Mouse (Mus musculus): ENCODE data around the gene Actn4. TPM values are rescaled to one million over a fixed set of nuclear protein-coding genes. Genes with fewer than 3 reads are reported as not detected.
A peak's percentile ranks its signal among the peaks of the same experiment; 100 is the strongest.

The Actn4 gene
- polyA plus RNA-seq, 1 experiment from 2014 or later, result 340 TPM

- peaks cover 16% of the 10 kb centered on the region for H3K4me1 ChIP-seq (replicated peaks)
- no peak overlapping the region for H3K9ac ChIP-seq
- no peak for ATAC-seq
- H3K27me3 ChIP-seq (replicated peaks), result no peaks in the 10 kb centered on the region
- no peaks in the 10 kb centered on the region for H3K9me3 ChIP-seq
- H3K4me3 ChIP-seq (replicated peaks), result no peak overlapping the region
- peaks cover 76% of the 10 kb centered on the region for H3K36me3 ChIP-seq
- no peak overlapping the region for H3K27ac ChIP-seq
- H3K4me2 ChIP-seq (replicated peaks), result no peak overlapping the region
- 81% methylated on average over 11 of the region's 11 CpGs for WGBS
Observed at GRCm38 (mm10) chr7:28913171-28913570, 49.0 kb downstream of the Actn4 start.

GRCm38 (mm10) chr7:28911632-28912031, 50.5 kb downstream of the Actn4 start:
- H3K9me3 ChIP-seq, result no peaks in the 10 kb centered on the region
- H3K27me3 ChIP-seq (replicated peaks), result no peaks in the 10 kb centered on the region
- no peak overlapping the region for H3K9ac ChIP-seq
- H3K36me3 ChIP-seq, result peaks cover 90% of the 10 kb centered on the region
- H3K27ac ChIP-seq, result 0 out of 2 replicates have a peak overlapping the region, but pooled peaks have one; percentile 19
- no peak overlapping the region for H3K4me3 ChIP-seq (replicated peaks)
- 62% methylated on average over 4 of the region's 4 CpGs for WGBS
- 0 out of 2 replicates have a peak, but pooled peaks cover 5% of the 10 kb centered on the region for H3K4me1 ChIP-seq (replicated peaks)
- 0 out of 2 replicates have a peak, but pooled peaks have one; percentile 22 for ATAC-seq
- no peak overlapping the region for H3K4me2 ChIP-seq (replicated peaks)

GRCm38 (mm10) chr7:28907195-28907594, 54.9 kb downstream of the Actn4 start:
- no peak overlapping the region for H3K9ac ChIP-seq

GRCm38 (mm10) chr7:28903778-28904177, 58.4 kb downstream of the Actn4 start:
- whole genome bisulfite sequencing, result 89% methylated on average over 10 of the region's 10 CpGs
- ATAC-seq, result no peak

More at GRCm38 (mm10) chr7:28907195-28907594, 54.9 kb downstream of the Actn4 start:
- H3K27ac ChIP-seq, result no peak overlapping the region
- no peaks in the 10 kb centered on the region for H3K4me1 ChIP-seq (replicated peaks)
- H3K4me3 ChIP-seq (replicated peaks), result no peak overlapping the region
- H3K27me3 ChIP-seq (replicated peaks), result no peaks in the 10 kb centered on the region
- no peak overlapping the region for H3K4me2 ChIP-seq (replicated peaks)
- H3K9me3 ChIP-seq, result no peaks in the 10 kb centered on the region
- WGBS, result 91% methylated on average over 5 of the region's 5 CpGs
- H3K36me3 ChIP-seq, result peaks cover 89% of the 10 kb centered on the region
- ATAC-seq, result no peak

GRCm38 (mm10) chr7:28902809-28903208, 59.3 kb downstream of the Actn4 start:
- Histone ChIP-seq H3K9ac (no peak overlapping the region), H3K4me3 (replicated peaks) (no peak overlapping the region), H3K4me1 (replicated peaks) (no peaks in the 10 kb centered on the region), H3K27ac (no peak overlapping the region), H3K27me3 (replicated peaks) (no peaks in the 10 kb centered on the region), H3K36me3 (peaks cover 84% of the 10 kb centered on the region), H3K9me3 (no peaks in the 10 kb centered on the region), H3K4me2 (replicated peaks) (no peak overlapping the region)
- 91% methylated on average over 3 of the region's 3 CpGs for WGBS
- no peak for ATAC-seq

More at GRCm38 (mm10) chr7:28903778-28904177, 58.4 kb downstream of the Actn4 start:
- Histone ChIP-seq H3K27ac (no peak overlapping the region), H3K4me1 (replicated peaks) (no peaks in the 10 kb centered on the region), H3K4me3 (replicated peaks) (no peak overlapping the region), H3K4me2 (replicated peaks) (no peak overlapping the region), H3K9ac (no peak overlapping the region), H3K9me3 (no peaks in the 10 kb centered on the region), H3K27me3 (replicated peaks) (no peaks in the 10 kb centered on the region), H3K36me3 (peaks cover 82% of the 10 kb centered on the region)

- Histone ChIP-seq H3K9me3 (no peaks in the 10 kb centered on the region), H3K9ac (no peak overlapping the region), H3K4me2 (replicated peaks) (no peak overlapping the region), H3K27ac (no peak overlapping the region), H3K4me1 (replicated peaks) (no peaks in the 10 kb centered on the region), H3K27me3 (replicated peaks) (no peaks in the 10 kb centered on the region), H3K4me3 (replicated peaks) (no peak overlapping the region), H3K36me3 (peaks cover 85% of the 10 kb centered on the region)
- no peak for ATAC-seq
- 91% methylated on average over 6 of the region's 6 CpGs for WGBS
Observed at GRCm38 (mm10) chr7:28902180-28902579, 60.0 kb downstream of the Actn4 start.

- H3K9ac ChIP-seq, result no peak overlapping the region
- no peaks in the 10 kb centered on the region for H3K27me3 ChIP-seq (replicated peaks)
- no peaks in the 10 kb centered on the region for H3K9me3 ChIP-seq
- peak; percentile 19; the same call in 1 of the 2 replicates for ATAC-seq
- H3K27ac ChIP-seq, result no peak overlapping the region
- H3K4me2 ChIP-seq (replicated peaks), result no peak overlapping the region
- H3K4me3 ChIP-seq (replicated peaks), result no peak overlapping the region
- H3K36me3 ChIP-seq, result peaks cover 85% of the 10 kb centered on the region
- H3K4me1 ChIP-seq (replicated peaks), result no peaks in the 10 kb centered on the region
- WGBS, result 89% methylated on average over 13 of the region's 13 CpGs
Observed at GRCm38 (mm10) chr7:28901311-28902125, 60.6 kb downstream of the Actn4 start.

- peaks cover 85% of the 10 kb centered on the region for H3K36me3 ChIP-seq
- no peak overlapping the region for H3K27ac ChIP-seq
- no peak for ATAC-seq
- no peak overlapping the region for H3K4me2 ChIP-seq (replicated peaks)
- no peaks in the 10 kb centered on the region for H3K4me1 ChIP-seq (replicated peaks)
- H3K9ac ChIP-seq, result no peak overlapping the region
- H3K9me3 ChIP-seq, result no peaks in the 10 kb centered on the region
- no peak overlapping the region for H3K4me3 ChIP-seq (replicated peaks)
- WGBS, result 82% methylated on average over 4 of the region's 4 CpGs
- no peaks in the 10 kb centered on the region for H3K27me3 ChIP-seq (replicated peaks)
Observed at GRCm38 (mm10) chr7:28899972-28900371, 62.2 kb downstream of the Actn4 start.

GRCm38 (mm10) chr7:28897661-28898060, 64.5 kb downstream of the Actn4 start:
- Histone ChIP-seq H3K4me1 (replicated peaks) (no peaks in the 10 kb centered on the region), H3K36me3 (peaks cover 82% of the 10 kb centered on the region), H3K4me3 (replicated peaks) (no peak overlapping the region), H3K9ac (no peak overlapping the region), H3K4me2 (replicated peaks) (no peak overlapping the region), H3K27ac (no peak overlapping the region), H3K27me3 (replicated peaks) (no peaks in the 10 kb centered on the region), H3K9me3 (no peaks in the 10 kb centered on the region)
- 95% methylated on average over 6 of the region's 6 CpGs for WGBS
- no peak for ATAC-seq

- Histone ChIP-seq H3K27me3 (replicated peaks) (no peaks in the 10 kb centered on the region), H3K4me3 (replicated peaks) (no peak overlapping the region), H3K27ac (no peak overlapping the region), H3K36me3 (peaks cover 70% of the 10 kb centered on the region), H3K9me3 (no peaks in the 10 kb centered on the region), H3K9ac (no peak overlapping the region), H3K4me1 (replicated peaks) (no peaks in the 10 kb centered on the region), H3K4me2 (replicated peaks) (no peak overlapping the region)
- 49% methylated on average over 5 of the region's 5 CpGs for WGBS
- ATAC-seq, result no peak
Observed at GRCm38 (mm10) chr7:28894942-28895341, 67.2 kb downstream of the Actn4 start.

- H3K36me3 ChIP-seq, result peaks cover 64% of the 10 kb centered on the region
- no peak overlapping the region for H3K4me3 ChIP-seq (replicated peaks)
- 47% methylated on average over 7 of the region's 7 CpGs for WGBS
Observed at GRCm38 (mm10) chr7:28893643-28894265, 68.4 kb downstream of the Actn4 start.

GRCm38 (mm10) chr7:28892601-28893000, 69.5 kb downstream of the Actn4 start:
- no peaks in the 10 kb centered on the region for H3K9me3 ChIP-seq
- H3K4me1 ChIP-seq (replicated peaks), result peaks cover 9% of the 10 kb centered on the region; the same call in 1 of the 2 replicates
- 95% methylated on average over 17 of the region's 17 CpGs for WGBS
- H3K27ac ChIP-seq, result no peak overlapping the region
- ATAC-seq, result no peak
- peaks cover 52% of the 10 kb centered on the region for H3K36me3 ChIP-seq
- H3K27me3 ChIP-seq (replicated peaks), result peaks cover 12% of the 10 kb centered on the region
- no peak overlapping the region for H3K9ac ChIP-seq
- H3K4me2 ChIP-seq (replicated peaks), result no peak overlapping the region
- H3K4me3 ChIP-seq (replicated peaks), result no peak overlapping the region

More at GRCm38 (mm10) chr7:28893643-28894265, 68.4 kb downstream of the Actn4 start:
- ATAC-seq, result peak; percentile 65
- H3K27ac ChIP-seq, result peak overlapping the region; percentile 7; the same call in 1 of the 2 replicates
- H3K27me3 ChIP-seq (replicated peaks), result peaks cover under 1% of the 10 kb centered on the region
- H3K9ac ChIP-seq, result no peak overlapping the region
- no peaks in the 10 kb centered on the region for H3K9me3 ChIP-seq
- no peak overlapping the region for H3K4me2 ChIP-seq (replicated peaks)
- peaks cover 2% of the 10 kb centered on the region; the same call in 1 of the 2 replicates for H3K4me1 ChIP-seq (replicated peaks)
